Mouse (Mus musculus): ENCODE results near the gene Mta3. TPM values are rescaled to one million over a fixed set of nuclear protein-coding genes. Genes with fewer than 3 reads are reported as not detected.

Gene Mta3
- polyA plus RNA-seq (2012; rRNA removed; ENCODE audit: low replicate concordance), result 27.1 and 53.3 TPM in 2 replicates

DNA sequence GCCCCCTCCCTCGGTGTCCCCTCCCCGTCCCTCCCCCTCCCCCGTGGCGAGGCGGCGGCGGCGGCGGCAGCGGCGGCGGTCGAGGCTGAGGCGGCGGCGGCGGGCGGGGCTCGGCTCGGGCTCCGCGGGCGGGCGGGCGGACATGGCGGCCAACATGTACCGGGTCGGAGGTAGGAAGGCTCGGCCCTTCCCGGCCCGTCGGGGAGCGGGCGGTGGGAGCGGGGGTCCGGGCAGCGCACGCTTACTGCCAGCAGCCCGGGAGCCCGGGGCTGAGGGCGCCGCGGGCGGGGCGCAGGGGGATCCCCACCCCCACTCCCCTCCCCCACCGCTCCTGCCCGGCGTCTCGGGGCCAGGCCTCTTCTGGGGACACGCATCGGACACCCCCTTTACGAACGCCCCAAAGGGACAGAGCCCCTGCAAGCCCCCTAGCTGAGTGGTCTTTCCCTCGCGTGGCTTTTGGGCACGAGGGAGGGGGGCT lies at the start of gene Mta3:
TSS of gene Mta3 (plus strand) at position 48 of the 478 bp plus-strand sequence.

DNA sequence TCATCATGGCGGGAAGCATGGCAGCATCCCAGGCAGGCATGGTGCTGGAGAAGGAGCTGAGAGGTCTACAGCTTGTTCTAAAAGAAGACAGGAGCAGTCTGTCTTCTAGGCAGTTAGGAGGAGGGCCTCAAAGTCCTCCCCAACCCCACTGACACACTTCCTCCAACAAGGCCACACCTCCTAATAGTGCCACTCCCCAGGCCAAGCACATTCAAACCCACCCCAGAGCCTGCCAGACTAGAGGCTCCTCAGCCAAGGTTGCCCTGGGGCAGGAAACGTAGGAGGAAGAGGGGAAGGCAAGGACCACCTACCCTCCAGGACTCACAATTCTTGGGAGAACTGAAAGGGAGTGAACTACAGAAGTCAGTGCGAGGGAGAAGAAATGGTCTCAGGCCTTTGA lies 141.9 kb downstream of the Mta3 start, which contains the start of gene Haao:
TSS of gene Haao (minus strand) at position 149 of the 400 bp plus-strand sequence.

Other genes starting within 250 kb of the Mta3 start
- 88.9 and 127 TPM in 2 replicates for gene Cox7a2l, start 188.8 kb upstream of the Mta3 start, polyA plus RNA-seq (2012; rRNA removed; ENCODE audit: low replicate concordance)
- gene Kcng3, start 74.3 kb upstream of the Mta3 start, polyA plus RNA-seq (2012; rRNA removed; ENCODE audit: low replicate concordance), result 0.26 and 1.1 TPM in 2 replicates
- gene Haao, start 141.8 kb downstream of the Mta3 start, polyA plus RNA-seq (2012; rRNA removed; ENCODE audit: low replicate concordance), result 25.5 and 40.7 TPM in 2 replicates